ENCODE assay signal across 21 mouse cellular contexts in the genomic region with DNA sequence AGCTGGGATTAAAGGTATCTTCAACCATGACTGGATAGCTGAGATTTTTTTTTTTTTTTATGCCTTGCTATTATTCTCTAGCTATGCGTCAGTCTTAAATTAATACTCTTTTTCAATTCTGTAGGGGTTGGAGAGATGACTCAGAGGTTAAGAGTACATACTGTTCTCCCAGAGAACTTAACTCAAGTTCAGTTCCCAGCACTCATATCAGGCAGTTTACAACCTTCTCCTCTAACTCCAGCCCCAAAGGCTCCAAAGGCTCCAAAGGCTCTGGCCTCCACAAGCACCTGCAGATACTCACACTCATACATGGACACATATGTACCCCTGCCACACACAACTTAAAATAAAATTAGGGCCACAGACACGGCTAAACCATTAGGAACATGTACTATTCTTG. TPM values are rescaled to one million over a fixed set of nuclear protein-coding genes. Genes with fewer than 3 reads are reported as not detected.
DNase-seq lines count a peak whose midpoint lies in the region; ATAC-seq lines count a peak whose summit lies in the region.
"Had no signal": no experiment of that assay in that cellular context is flagged by ENCODE, and none has a peak within 500 bp of the region (broad histone marks: within the 10 kb centered on the region; RNA-seq: fewer than 3 reads in every experiment).

No protein-coding gene starts in this region.

- no peaks in the 10 kb centered on the region for H3K9me3 ChIP-seq in erythroblast, embryonic 14.5 days (ENCODE audit: control insufficient read depth, low read length)
- H3K9me3 ChIP-seq in megakaryocyte, embryonic 14.5 days: no peaks in the 10 kb centered on the region
- H3K9me3 ChIP-seq in liver, embryonic 16.5 days (replicated peaks; ENCODE audit: control insufficient read depth, low read length): no peaks in the 10 kb centered on the region
- peaks cover 18% of the 10 kb centered on the region for H3K9me3 ChIP-seq in midbrain, embryonic 14.5 days (ENCODE audit: control insufficient read depth, low read length)
- H3K9me3 ChIP-seq: embryonic facial prominence, embryonic 15.5 days; neural tube, embryonic 15.5 days had no signal

- H3K9ac ChIP-seq in liver, embryonic 16.5 days (ENCODE audit: low read depth, low read length): peak overlapping the region; percentile 56
- H3K9ac ChIP-seq in midbrain, embryonic 14.5 days (replicated peaks; ENCODE audit: low read length): no peak overlapping the region
- H3K9ac ChIP-seq: embryonic facial prominence, embryonic 15.5 days; forebrain, embryonic 12.5 days; hindbrain, embryonic 12.5 days; neural tube, embryonic 15.5 days had no signal

- peak overlapping the region; percentile 57 for H3K4me3 ChIP-seq in erythroblast, embryonic 14.5 days (replicated peaks)
- H3K4me3 ChIP-seq in megakaryocyte, embryonic 14.5 days (replicated peaks): peak overlapping the region; percentile 28
- no peak overlapping the region for H3K4me3 ChIP-seq in liver, embryonic 16.5 days (ENCODE audit: low read depth, low read length)
- H3K4me3 ChIP-seq in midbrain, embryonic 14.5 days (replicated peaks; ENCODE audit: low read depth, low read length): no peak overlapping the region
- H3K4me3 ChIP-seq: embryonic facial prominence, embryonic 15.5 days; forebrain, embryonic 12.5 days; hindbrain, embryonic 12.5 days; neural tube, embryonic 15.5 days had no signal

- H3K4me1 ChIP-seq in erythroblast, embryonic 14.5 days (ENCODE audit: control insufficient read depth): peaks cover 94% of the 10 kb centered on the region
- H3K4me1 ChIP-seq in megakaryocyte, embryonic 14.5 days: peaks cover 75% of the 10 kb centered on the region
- H3K4me1 ChIP-seq in liver, embryonic 16.5 days (ENCODE audit: control insufficient read depth, low read depth, low read length): peaks cover 53% of the 10 kb centered on the region
- no peaks in the 10 kb centered on the region for H3K4me1 ChIP-seq in midbrain, embryonic 14.5 days (ENCODE audit: control insufficient read depth, insufficient read depth, low read length)
- H3K4me1 ChIP-seq: embryonic facial prominence, embryonic 15.5 days; forebrain, embryonic 12.5 days; hindbrain, embryonic 12.5 days; neural tube, embryonic 15.5 days had no signal

- H3K27ac ChIP-seq in liver, embryonic 16.5 days (ENCODE audit: low read length): peak overlapping the region; percentile 84
- H3K27ac ChIP-seq in midbrain, embryonic 14.5 days (replicated peaks; ENCODE audit: low read depth, low read length): no peak overlapping the region
- H3K27ac ChIP-seq: embryonic facial prominence, embryonic 15.5 days; forebrain, embryonic 12.5 days; hindbrain, embryonic 12.5 days; neural tube, embryonic 15.5 days had no signal

- peak overlapping the region; percentile 60 for H3K4me2 ChIP-seq in liver, embryonic 16.5 days (ENCODE audit: low read depth, low read length)
- H3K4me2 ChIP-seq in midbrain, embryonic 14.5 days (ENCODE audit: low read length): no peak overlapping the region
- H3K4me2 ChIP-seq: embryonic facial prominence, embryonic 15.5 days; forebrain, embryonic 12.5 days; hindbrain, embryonic 12.5 days; neural tube, embryonic 15.5 days had no signal

- peaks cover 53% of the 10 kb centered on the region for H3K36me3 ChIP-seq in erythroblast, embryonic 14.5 days (ENCODE audit: control insufficient read depth)
- H3K36me3 ChIP-seq in megakaryocyte, embryonic 14.5 days (replicated peaks; ENCODE audit: low read length): peaks cover 21% of the 10 kb centered on the region
- no peaks in the 10 kb centered on the region; the same call in 1 of the 2 replicates for H3K36me3 ChIP-seq in liver, embryonic 16.5 days (ENCODE audit: control insufficient read depth, insufficient read depth)
- H3K36me3 ChIP-seq in midbrain, embryonic 14.5 days (ENCODE audit: control insufficient read depth, insufficient read depth, low read length): no peaks in the 10 kb centered on the region
- H3K36me3 ChIP-seq: embryonic facial prominence, embryonic 15.5 days; neural tube, embryonic 15.5 days had no signal

- 53% methylated on average over 2 of the region's 2 CpGs for WGBS in liver, embryonic 16.5 days (ENCODE audit: insufficient replicate concordance)
- WGBS in midbrain, embryonic 14.5 days: 91% methylated on average over 2 of the region's 2 CpGs

- ATAC-seq in erythroblast, adult 5-6 weeks (replicated peaks; ENCODE audit: low FRiP score, poor library complexity, severe bottlenecking): no peak
- ATAC-seq in megakaryocyte, adult 5-6 weeks (ENCODE audit: poor library complexity, severe bottlenecking): no peak
- no peak for ATAC-seq in liver, embryonic 16.5 days (ENCODE audit: low read depth)
- ATAC-seq in midbrain, embryonic 14.5 days (ENCODE audit: low FRiP score, low TSS enrichment): no peak
- ATAC-seq: inflammation-experienced regulatory T-cells, adult 6 months; midbrain, embryonic 16.5 days had no signal

- no peak for DNase-seq in midbrain, embryonic 14.5 days
- DNase-seq in urinary bladder, postnatal 10 days (ENCODE audit: low spot score): no peak
- DNase-seq in right cerebral cortex, postnatal 10 days (ENCODE audit: low spot score in 2 of 2): no peak
- DNase-seq: adrenal gland, postnatal 25 days; cerebellum, adult 11-12 months; cerebellum, postnatal 14 days; gastrocnemius, postnatal 25 days; heart, postnatal 10 days; lung, postnatal 14 days; right cerebral cortex, postnatal 14 days had no signal

- no peaks in the 10 kb centered on the region for H3K27me3 ChIP-seq in erythroblast, embryonic 14.5 days (ENCODE audit: control insufficient read depth)
- H3K27me3 ChIP-seq in megakaryocyte, embryonic 14.5 days (replicated peaks): no peaks in the 10 kb centered on the region
- H3K27me3 ChIP-seq in liver, embryonic 16.5 days (ENCODE audit: control insufficient read depth, insufficient read depth, low read depth, low read length): no peaks in the 10 kb centered on the region
- no peaks in the 10 kb centered on the region for H3K27me3 ChIP-seq in midbrain, embryonic 14.5 days (ENCODE audit: control insufficient read depth, insufficient read depth, low read length)
- H3K27me3 ChIP-seq: embryonic facial prominence, embryonic 15.5 days; forebrain, embryonic 12.5 days; hindbrain, embryonic 12.5 days; neural tube, embryonic 15.5 days had no signal

RNA-seq across cellular contexts. Expression of a gene that starts 25.3 kb away (rescaled TPM):
- polyA plus RNA-seq in erythroblast, embryonic 14.5 days (2012): 7.9 and 8.6 TPM in 2 replicates
- total RNA-seq in erythroblast, adult 5-6 weeks (2015; ENCODE audit: low replicate concordance): 121 and 138 TPM in 2 replicates
- total RNA-seq in erythroblast, adult 5-6 weeks (2017; ENCODE audit: low replicate concordance): 157 and 179 TPM in 2 replicates
- 44.4 and 62.1 TPM in 2 replicates for polyA plus RNA-seq in megakaryocyte, embryonic 14.5 days (2012; ENCODE audit: insufficient read depth, low replicate concordance)
- 68.7 and 74.6 TPM in 2 replicates for total RNA-seq in megakaryocyte, adult 5-6 weeks (2015)
- total RNA-seq in megakaryocyte, adult 5-6 weeks (2017): 94.9 and 96.9 TPM in 2 replicates
- polyA plus RNA-seq in liver, embryonic 16.5 days (2015; fragmentation: Nextera tagmentation; extraction: Ambion mirVana): 37.5 and 40.5 TPM in 2 replicates
- 145 and 176 TPM in 2 replicates for polyA plus RNA-seq in midbrain, embryonic 14.5 days (2014; fragmentation: Nextera tagmentation; extraction: Ambion mirVana)

Comparison
In these comparisons a context has a peak if more than half of its experiments do, and no peak if none do; other contexts are left out.
1. H3K4me3 ChIP-seq: peak in erythroblast, embryonic 14.5 days (single experiment) and megakaryocyte, embryonic 14.5 days (single experiment); none in liver, embryonic 16.5 days (single experiment) and midbrain, embryonic 14.5 days (single experiment).